Mouse (Mus musculus): Measurements from ENCODE around the gene P2rx7. TPM values are rescaled to one million over a fixed set of nuclear protein-coding genes. Genes with fewer than 3 reads are reported as not detected.

P2rx7 gene
- total RNA-seq (2021) = 1 to 10 TPM; 7.2 to 7.7 TPM
- long read RNA-seq, experiment 1, partial matches to known transcripts = 2 of 4 reads
- long read RNA-seq, experiment 1, other reads (novel, unspliced or antisense) = 0 of 4 reads
- long read RNA-seq, experiment 2, partial matches to known transcripts = 1 of 4 reads
- long read RNA-seq, experiment 2, other reads (novel, unspliced or antisense) = 3 of 4 reads

- peak; percentile 59 to 65 for DNase-seq (ENCODE audit: low spot score in 2 of 2)
These were observed at the start of gene P2rx7 for GRCm38 (mm10) chr5:122643701-122644100. P2rx7 (plus strand) TSS chr5:122643911.

- DNase-seq (ENCODE audit: low spot score in 2 of 2) = no peak
These were observed 48.2 kb upstream of the P2rx7 start for GRCm38 (mm10) chr5:122595470-122595869.

GRCm38 (mm10) chr5:122602233-122602632 is 41.5 kb upstream of the P2rx7 start:
- DNase-seq (ENCODE audit: low spot score in 2 of 2) = no peak

- DNase-seq (ENCODE audit: low spot score in 2 of 2) = no peak
These were observed 38.8 kb upstream of the P2rx7 start for GRCm38 (mm10) chr5:122604894-122605293.

DNA sequence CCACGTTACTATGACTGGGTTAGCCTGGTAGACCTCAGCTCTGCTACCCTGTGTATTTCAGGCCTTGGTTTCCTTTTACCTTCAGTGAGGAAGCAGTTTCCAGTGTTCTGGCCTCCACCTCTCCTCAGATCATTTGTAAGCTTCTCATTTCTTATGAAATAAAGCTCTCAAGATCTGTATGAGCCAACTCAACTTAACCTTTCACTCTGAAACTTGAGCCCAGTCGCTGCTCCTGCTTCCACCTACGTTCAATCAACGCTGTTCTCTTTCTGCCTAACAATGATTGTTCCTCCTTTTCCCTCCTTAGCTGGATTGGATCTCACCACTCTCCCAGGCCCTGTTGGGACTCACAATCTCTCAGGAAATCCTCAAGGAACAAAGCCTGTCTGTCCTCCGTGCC is 32.1 kb upstream of the P2rx7 start:
- no peak for DNase-seq (ENCODE audit: low spot score in 2 of 2)

GRCm38 (mm10) chr5:122613908-122614732 is 29.6 kb upstream of the P2rx7 start, which contains the start of gene Ift81:
Ift81 (minus strand) TSS chr5:122614518.
- DNase-seq (ENCODE audit: low spot score in 2 of 2) = peak; percentile 95 to 98

- peak in 1 of 2 experiments; percentile 36 for DNase-seq (ENCODE audit: low spot score in 2 of 2)
These were observed 26.0 kb upstream of the P2rx7 start for GRCm38 (mm10) chr5:122617718-122618117.

- no peak for DNase-seq (ENCODE audit: low spot score in 2 of 2)
These were observed 23.9 kb upstream of the P2rx7 start for GRCm38 (mm10) chr5:122619686-122620296.

- peak in 1 of 2 experiments; percentile 20 for DNase-seq (ENCODE audit: low spot score in 2 of 2)
These were observed 22.3 kb upstream of the P2rx7 start for GRCm38 (mm10) chr5:122621376-122621886.

GRCm38 (mm10) chr5:122622526-122622925 is 21.2 kb upstream of the P2rx7 start:
- no peak for DNase-seq (ENCODE audit: low spot score in 2 of 2)

DNA sequence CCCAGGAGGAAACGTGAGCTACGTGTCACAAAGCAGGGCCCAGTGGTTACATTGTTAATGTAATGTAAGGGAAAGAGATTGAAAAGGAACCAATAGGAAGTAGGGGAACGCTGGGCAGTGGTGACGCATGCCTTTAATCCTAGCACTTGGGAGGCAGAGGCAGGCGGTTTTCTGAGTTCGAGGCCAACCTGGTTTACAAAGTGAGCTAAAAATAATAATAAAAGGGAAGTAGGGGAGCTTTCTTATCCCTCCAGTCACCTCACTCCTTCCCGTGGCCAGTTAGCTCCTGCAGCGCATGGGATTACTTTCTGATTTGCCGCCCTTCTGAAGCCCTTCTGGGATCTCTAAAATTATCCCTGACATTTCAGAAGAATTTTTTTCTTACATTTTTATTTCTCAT is 19.9 kb upstream of the P2rx7 start:
- no peak for DNase-seq (ENCODE audit: low spot score in 2 of 2)

GRCm38 (mm10) chr5:122624952-122625479 is 18.7 kb upstream of the P2rx7 start:
- DNase-seq (ENCODE audit: low spot score in 2 of 2) = no peak

- DNase-seq (ENCODE audit: low spot score in 2 of 2) = no peak
These were observed 18.0 kb upstream of the P2rx7 start for GRCm38 (mm10) chr5:122625565-122626252.

DNA sequence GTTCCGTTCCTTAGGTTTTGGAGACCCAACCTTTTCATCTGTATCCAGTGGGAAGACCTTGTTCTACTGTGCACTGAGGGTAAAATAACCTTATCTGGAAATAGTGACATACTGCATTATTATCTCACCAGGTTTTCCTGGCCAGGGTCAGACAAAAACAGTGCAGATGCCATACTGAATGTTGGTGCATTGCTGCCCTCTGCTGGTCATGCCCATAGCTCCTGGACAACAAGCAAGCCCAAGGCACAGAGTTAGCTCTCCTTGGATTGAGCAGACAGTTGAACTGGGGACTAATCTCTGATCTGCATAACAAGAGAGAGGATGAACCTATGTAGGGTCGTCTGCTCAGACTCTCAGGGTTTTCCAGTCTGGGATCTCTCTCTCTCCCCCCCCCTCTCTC is 16.5 kb upstream of the P2rx7 start:
- peak; percentile 89 to 95 for DNase-seq (ENCODE audit: low spot score in 2 of 2)

DNA sequence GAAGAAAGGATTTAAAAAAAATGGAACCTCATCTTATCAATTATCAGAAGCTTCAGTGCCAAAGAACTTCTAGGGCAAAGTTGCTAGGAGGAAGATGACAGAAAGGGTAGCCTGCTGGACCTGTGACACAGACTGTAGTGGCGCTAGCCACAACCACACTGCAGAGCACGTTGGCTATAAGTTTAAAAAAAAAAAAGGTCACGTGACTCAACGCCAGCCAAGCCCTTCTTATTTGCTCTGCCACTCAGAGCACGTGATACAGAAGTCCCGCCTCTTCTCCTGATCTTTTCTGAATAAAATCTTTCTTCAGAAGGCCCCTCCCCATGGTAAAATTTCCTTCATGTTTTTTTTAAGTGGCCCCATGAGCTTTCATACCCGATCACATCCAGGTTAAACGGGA is 8.5 kb upstream of the P2rx7 start:
- DNase-seq (ENCODE audit: low spot score in 2 of 2) = no peak

- peak in 1 of 2 experiments; percentile 35 for DNase-seq (ENCODE audit: low spot score in 2 of 2)
These were observed 7.4 kb upstream of the P2rx7 start for GRCm38 (mm10) chr5:122636308-122636707.

DNA sequence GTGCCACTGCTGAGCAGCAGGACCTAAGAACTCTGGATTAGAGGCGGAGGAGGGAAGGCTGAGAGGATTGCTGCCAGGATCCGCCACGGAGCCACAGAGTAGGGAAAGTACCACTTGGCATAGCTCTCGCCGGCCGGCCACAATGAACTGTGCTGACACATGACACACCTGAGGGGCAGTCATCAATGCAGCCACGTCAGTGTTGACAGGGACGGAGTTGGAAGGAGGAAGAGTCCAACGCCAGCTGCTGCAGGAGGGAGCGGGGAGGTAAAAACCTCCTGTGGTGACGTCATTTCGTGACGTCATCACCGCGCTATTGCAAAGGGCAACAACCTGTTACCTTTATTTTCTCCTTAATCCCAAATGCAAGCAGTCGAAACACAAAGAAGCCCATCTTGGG is 6.8 kb upstream of the P2rx7 start:
- no peak for DNase-seq (ENCODE audit: low spot score in 2 of 2)

DNA sequence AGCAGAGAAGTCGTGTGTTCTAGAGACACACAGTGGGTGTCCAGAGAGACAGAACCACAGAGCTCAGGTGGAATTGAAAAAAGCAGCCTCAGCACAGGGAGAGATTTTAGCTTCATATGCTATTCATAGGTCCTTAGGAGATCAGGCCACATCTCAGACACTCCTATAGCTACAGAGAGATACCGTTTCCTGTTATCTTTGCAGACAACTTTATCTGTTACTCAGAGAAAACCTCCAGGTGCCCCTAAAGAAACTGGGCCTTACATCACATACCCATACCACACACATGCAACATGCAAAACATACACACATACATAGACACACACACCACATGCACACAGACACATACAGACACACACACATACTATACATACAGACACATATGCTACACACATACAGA is 5.4 kb upstream of the P2rx7 start:
- no peak for DNase-seq (ENCODE audit: low spot score in 2 of 2)

DNA sequence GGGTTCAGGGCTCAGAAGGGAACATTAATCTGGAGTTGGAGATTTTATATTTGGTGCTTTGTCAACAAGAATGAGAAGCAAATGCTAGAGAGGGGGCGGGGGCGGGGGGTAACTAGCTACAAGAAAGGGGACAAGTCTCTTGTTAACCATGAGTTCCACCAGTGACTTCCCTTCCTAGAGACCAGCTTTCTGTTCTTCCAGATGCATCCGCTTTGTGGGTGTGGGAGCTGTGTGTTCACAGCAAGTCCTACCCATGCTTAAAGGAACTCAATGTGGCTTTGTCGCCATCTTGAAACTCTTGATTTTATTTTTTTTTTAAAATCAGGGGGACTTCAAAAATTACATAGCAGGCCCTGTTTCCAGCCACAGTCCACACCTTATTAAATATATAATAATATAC is 4.2 kb upstream of the P2rx7 start:
- DNase-seq (ENCODE audit: low spot score in 2 of 2) = no peak

DNA sequence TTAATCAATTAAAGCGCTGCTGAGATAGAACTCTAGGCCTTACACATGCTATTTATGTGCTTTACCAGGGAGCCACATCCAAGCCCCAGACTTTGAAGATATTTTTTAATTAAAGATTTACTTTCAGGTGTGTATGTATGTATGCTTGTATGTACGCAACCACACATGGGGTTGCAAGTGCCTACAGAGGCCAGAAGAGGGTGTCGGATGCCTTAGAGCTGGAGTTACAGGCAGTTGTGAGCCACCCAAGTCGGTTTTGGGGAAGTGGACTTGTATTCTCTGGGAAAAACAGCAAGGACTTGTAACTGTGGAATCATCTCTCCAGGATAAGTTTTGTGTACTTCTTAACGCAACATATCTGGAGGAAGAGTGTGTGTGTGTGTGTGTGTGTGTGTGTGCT is 3.7 kb upstream of the P2rx7 start:
- no peak for DNase-seq (ENCODE audit: low spot score in 2 of 2)

DNA sequence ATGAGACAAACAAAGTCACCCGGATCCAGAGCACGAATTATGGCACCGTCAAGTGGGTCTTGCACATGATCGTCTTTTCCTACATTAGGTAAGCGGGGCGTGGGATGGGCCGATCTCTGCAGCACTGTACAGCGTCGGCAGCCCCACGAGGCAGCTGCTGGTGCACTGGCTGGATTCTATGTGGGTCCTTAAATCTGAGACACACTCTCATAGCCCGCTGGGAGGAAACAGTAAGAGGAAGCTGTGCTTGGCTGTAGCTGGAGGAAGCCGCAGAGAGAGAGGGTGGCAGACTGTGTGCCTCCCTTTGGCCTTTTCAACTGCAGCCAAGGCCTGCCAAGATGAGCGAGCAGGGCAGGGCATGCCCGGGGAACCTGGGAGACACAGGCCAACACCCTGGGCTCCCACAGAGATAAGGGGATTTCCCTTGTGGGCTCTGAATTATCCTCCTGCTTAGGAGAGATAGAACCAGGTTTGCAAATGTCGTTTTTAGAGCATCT is 448 bp downstream of the P2rx7 start:
- DNase-seq (ENCODE audit: low spot score in 2 of 2) = no peak
